Mouse (Mus musculus) limb, embryonic 14.5 days (tissue): Measurements from ENCODE around the gene Zfp472. TPM values are rescaled to one million over a fixed set of nuclear protein-coding genes. Genes with fewer than 3 reads are reported as not detected.
A peak's percentile ranks its signal among the peaks of the same experiment; 100 is the strongest.

ENCODE experiments used
- ATAC-seq: fragments of 200-750 bp; cut with Nextera tagmentation; 2 replicates; pipeline ENCODE4 v1.8.0; 2017; ENCODE audit warnings: low read depth, moderate number of reproducible peaks, moderate TSS enrichment; ENCODE audit not compliant: low FRiP score
- DNase-seq: peaks from one replicate; pipeline ENCODE4 v3.0.0-alpha.2; 2015; ENCODE audit warnings: low spot score
- H3K27ac ChIP-seq: fragments of 300-500 bp; sonication (generic); replicated peaks from 2 replicates; pipeline ENCODE4 v1.5.1; 2014; ENCODE audit warnings: low read depth, mild to moderate bottlenecking, low read length, moderate library complexity, mixed read lengths
- H3K27me3 ChIP-seq: fragments of 300-500 bp; sonication (generic); 2 replicates; pipeline ENCODE4 v1.6.1; 2014; ENCODE audit warnings: low read length, mixed read lengths; ENCODE audit not compliant: control insufficient read depth, insufficient read depth
- H3K36me3 ChIP-seq: fragments of 300-500 bp; sonication (generic); 2 replicates; pipeline ENCODE4 v1.6.1; 2014; ENCODE audit warnings: mild to moderate bottlenecking, low read length, moderate library complexity, mixed read lengths; ENCODE audit not compliant: control insufficient read depth, insufficient read depth
- H3K4me1 ChIP-seq: fragments of 300-500 bp; sonication (generic); 2 replicates; pipeline ENCODE4 v1.6.1; 2014; ENCODE audit warnings: antibody characterized with exemption, low read length, mixed read lengths; ENCODE audit not compliant: control insufficient read depth, insufficient read depth
- H3K4me2 ChIP-seq: fragments of 300-500 bp; sonication (generic); replicated peaks from 2 replicates; pipeline ENCODE4 v1.6.1; 2014; ENCODE audit warnings: low read depth, mild to moderate bottlenecking, low read length, moderate library complexity; ENCODE audit not compliant: severe bottlenecking
- H3K4me3 ChIP-seq: fragments of 300-500 bp; sonication (generic); replicated peaks from 2 replicates; pipeline ENCODE4 v1.5.1; 2014; ENCODE audit warnings: low read length
- H3K9ac ChIP-seq: fragments of 300-500 bp; sonication (generic); 2 replicates; pipeline ENCODE4 v1.6.1; 2014; ENCODE audit warnings: mild to moderate bottlenecking, low read depth, low read length, moderate library complexity; ENCODE audit not compliant: severe bottlenecking
- H3K9me3 ChIP-seq: fragments of 300-500 bp; sonication (generic); 2 replicates; pipeline ENCODE4 v1.6.1; 2016; ENCODE audit warnings: low read length; ENCODE audit not compliant: control insufficient read depth
- POLR2A ChIP-seq: fragments of 200-500 bp; IDR thresholded peaks from 2 replicates; pipeline ENCODE4 v1.8.0; 2012; ENCODE audit warnings: inconsistent platforms, mild to moderate bottlenecking, moderate library complexity, borderline replicate concordance; ENCODE audit not compliant: insufficient read depth, insufficient read length; ENCODE audit errors: extremely low read depth
- WGBS: fragments of 180-500 bp; shearing (Covaris S2); extraction: QIAGEN DNeasy Blood & Tissue Kit; methylation state at CpG from one replicate; pipeline ENCODE4 v1.1.7; 2014; 5-methylcytosine and 5-hydroxymethylcytosine counted together
- polyA plus RNA-seq, 2 experiments: library from polyadenylated mRNA; depleted of rRNA in 1 of 2; stranded (reverse) in 1 of 2; unstranded in 1 of 2; fragments of >200 nt; fragmentation: Nextera tagmentation in 1 of 2; extraction: Ambion mirVana in 1 of 2; gene quantifications; 2 replicates each; pipeline versions ENCODE4 v1.2.1 to v1.2.3; 2012 to 2014

The Zfp472 gene
- polyA plus RNA-seq, 2 experiments = 5.2 to 11.1 TPM

- Histone ChIP-seq H3K27ac (peak overlapping the region; percentile 46; the same call in 1 of the 2 replicates), H3K27me3 (no peaks in the 10 kb centered on the region), H3K4me2 (peak overlapping the region; percentile 87), H3K4me3 (peak overlapping the region; percentile 50), H3K4me1 (peaks cover 7% of the 10 kb centered on the region; the same call in 1 of the 2 replicates), H3K9ac (peak overlapping the region; percentile 62), H3K9me3 (no peaks in the 10 kb centered on the region), H3K36me3 (no peaks in the 10 kb centered on the region)
- no peak for TF ChIP-seq POLR2A
- no peak for ATAC-seq
- WGBS = 60% methylated on average over 9 of the region's 9 CpGs
- no peak for DNase-seq
Observed at GRCm38 (mm10) chr17:32946716-32947115, 18.9 kb upstream of the Zfp472 start.

- ATAC-seq = peak; percentile 98
- TF ChIP-seq POLR2A = peak; percentile 30; the same call in 1 of the 2 replicates
- H3K27ac ChIP-seq = peak within 1 kb of the TSS; percentile 46; the same call in 1 of the 2 replicates
Observed at GRCm38 (mm10) chr17:32947215-32947914, 18.2 kb upstream of the Zfp472 start, which contains the start of gene Cyp4f13. Gene Cyp4f13 (minus strand): TSS chr17:32947402.

GRCm38 (mm10) chr17:32950136-32950535 lies 15.5 kb upstream of the Zfp472 start:
- no peaks in the 10 kb centered on the region for H3K9me3 ChIP-seq
- H3K27me3 ChIP-seq = no peaks in the 10 kb centered on the region
- peaks cover 7% of the 10 kb centered on the region; the same call in 1 of the 2 replicates for H3K4me1 ChIP-seq
- H3K9ac ChIP-seq = no peak overlapping the region
- no peak overlapping the region for H3K27ac ChIP-seq
- DNase-seq (no peak), ATAC-seq (no peak)
- 88% methylated on average over 3 of the region's 3 CpGs for WGBS
- no peak overlapping the region for H3K4me2 ChIP-seq
- no peak for TF ChIP-seq POLR2A
- no peaks in the 10 kb centered on the region for H3K36me3 ChIP-seq
- H3K4me3 ChIP-seq = no peak overlapping the region

More at GRCm38 (mm10) chr17:32947215-32947914, 18.2 kb upstream of the Zfp472 start, which contains the start of gene Cyp4f13:
- Histone ChIP-seq H3K4me3 (peak within 1 kb of the TSS; percentile 50), H3K9me3 (no peaks in the 10 kb centered on the region), H3K36me3 (no peaks in the 10 kb centered on the region), H3K27me3 (no peaks in the 10 kb centered on the region), H3K4me1 (peaks cover 7% of the 10 kb centered on the region; the same call in 1 of the 2 replicates), H3K4me2 (peak within 1 kb of the TSS; percentile 87), H3K9ac (peak within 1 kb of the TSS; percentile 62)
- peak; percentile 95 for DNase-seq
- WGBS = 31% methylated on average over 12 of the region's 12 CpGs

GRCm38 (mm10) chr17:32951006-32951405 lies 14.6 kb upstream of the Zfp472 start:
- no peaks in the 10 kb centered on the region for H3K9me3 ChIP-seq
- H3K27ac ChIP-seq = no peak overlapping the region
- 76% methylated on average over 11 of the region's 11 CpGs for WGBS
- H3K4me1 ChIP-seq = peaks cover 7% of the 10 kb centered on the region; the same call in 1 of the 2 replicates
- H3K27me3 ChIP-seq = no peaks in the 10 kb centered on the region
- H3K36me3 ChIP-seq = no peaks in the 10 kb centered on the region
- TF ChIP-seq POLR2A = no peak
- H3K4me2 ChIP-seq = no peak overlapping the region
- no peak for DNase-seq
- no peak for ATAC-seq
- no peak overlapping the region for H3K9ac ChIP-seq
- no peak overlapping the region for H3K4me3 ChIP-seq

GRCm38 (mm10) chr17:32951441-32951840 lies 14.2 kb upstream of the Zfp472 start:
- TF ChIP-seq POLR2A = no peak
- Histone ChIP-seq H3K9me3 (no peaks in the 10 kb centered on the region), H3K27ac (no peak overlapping the region), H3K27me3 (no peaks in the 10 kb centered on the region), H3K4me3 (no peak overlapping the region), H3K4me1 (peaks cover 5% of the 10 kb centered on the region; the same call in 1 of the 2 replicates), H3K4me2 (no peak overlapping the region), H3K36me3 (no peaks in the 10 kb centered on the region), H3K9ac (no peak overlapping the region)
- DNase-seq = peak; percentile 36
- WGBS = 43% methylated on average over 16 of the region's 16 CpGs
- no peak for ATAC-seq
